Comparison of ENCODE assay signal across 13 mouse cellular contexts in the genomic region with DNA sequence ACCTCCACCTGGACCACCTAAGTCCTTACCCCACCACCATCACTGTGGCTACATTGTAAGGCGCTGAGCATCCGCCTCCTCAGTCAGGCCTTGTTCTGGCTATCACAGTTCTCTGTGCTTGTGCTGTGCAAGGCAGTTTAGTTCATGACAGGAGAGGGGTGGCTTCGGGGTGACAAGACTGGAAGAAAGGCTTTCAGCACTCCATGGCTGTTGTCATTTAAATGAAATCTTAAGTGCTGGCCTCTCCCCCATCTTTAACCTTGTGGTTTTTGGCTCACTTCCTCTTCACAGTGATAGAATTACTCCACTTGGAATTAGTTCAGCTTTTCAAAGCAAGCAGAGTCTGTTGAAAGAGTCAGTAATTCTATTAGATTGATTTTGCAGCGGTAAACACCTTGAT. TPM values are rescaled to one million over a fixed set of nuclear protein-coding genes. Genes with fewer than 3 reads are reported as not detected.
DNase-seq lines count a peak whose midpoint lies in the region; ATAC-seq lines count a peak whose summit lies in the region.
"Had no signal": no experiment of that assay in that cellular context is flagged by ENCODE, and none has a peak within 500 bp of the region (broad histone marks: within the 10 kb centered on the region; RNA-seq: fewer than 3 reads in every experiment).

No protein-coding gene starts in this region.

- no peak for DNase-seq in midbrain, embryonic 11.5 days (ENCODE audit: low spot score, missing footprints)
- peak; percentile 92 for DNase-seq in R1 (ENCODE audit: low read depth, low spot score)
- DNase-seq in frontal cortex, postnatal 10 days (ENCODE audit: low spot score in 2 of 2) = no peak
- no peak for DNase-seq in cerebellum, adult 9-11 months
- DNase-seq: B cell, adult 2 months; cerebellum, adult 18-20 months; lung, postnatal 14 days; thymus, postnatal 36 days had no signal

- H3K9me3 ChIP-seq in forebrain, embryonic 15.5 days = no peaks in the 10 kb centered on the region
- no peaks in the 10 kb centered on the region for H3K9me3 ChIP-seq in forebrain, embryonic 12.5 days
- no peaks in the 10 kb centered on the region for H3K9me3 ChIP-seq in midbrain, embryonic 13.5 days
- H3K9me3 ChIP-seq in midbrain, embryonic 11.5 days (ENCODE audit: control insufficient read depth, low read length) = no peaks in the 10 kb centered on the region

- no peak overlapping the region for H3K27ac ChIP-seq in forebrain, embryonic 15.5 days (replicated peaks)
- H3K27ac ChIP-seq in forebrain, embryonic 12.5 days = no peak overlapping the region
- H3K27ac ChIP-seq in midbrain, embryonic 13.5 days = no peak overlapping the region
- H3K27ac ChIP-seq in midbrain, embryonic 11.5 days (ENCODE audit: low read depth, low read length) = no peak overlapping the region

- ATAC-seq in forebrain, embryonic 15.5 days (replicated peaks) = peak; percentile 47; the same call in 1 of the 2 replicates
- ATAC-seq in forebrain, embryonic 12.5 days (ENCODE audit: low FRiP score) = no peak
- peak; percentile 68 for ATAC-seq in midbrain, embryonic 13.5 days
- no peak for ATAC-seq in midbrain, embryonic 11.5 days (ENCODE audit: low FRiP score)
- ATAC-seq in megakaryocyte progenitor cell, adult 5-6 weeks (replicated peaks; ENCODE audit: poor library complexity) = peak; percentile 75

- H3K4me1 ChIP-seq in forebrain, embryonic 15.5 days = no peaks in the 10 kb centered on the region
- H3K4me1 ChIP-seq in forebrain, embryonic 12.5 days = peaks cover 16% of the 10 kb centered on the region
- H3K4me1 ChIP-seq in midbrain, embryonic 13.5 days (replicated peaks) = peaks cover 11% of the 10 kb centered on the region
- H3K4me1 ChIP-seq in midbrain, embryonic 11.5 days (ENCODE audit: control insufficient read depth, insufficient read depth, low read length) = no peaks in the 10 kb centered on the region

- H3K4me2 ChIP-seq in forebrain, embryonic 15.5 days (replicated peaks) = no peak overlapping the region
- no peak overlapping the region for H3K4me2 ChIP-seq in forebrain, embryonic 12.5 days
- no peak overlapping the region for H3K4me2 ChIP-seq in midbrain, embryonic 13.5 days (replicated peaks)
- no peak overlapping the region for H3K4me2 ChIP-seq in midbrain, embryonic 11.5 days
- H3K4me2 ChIP-seq: liver, embryonic 11.5 days had no signal

- H3K9ac ChIP-seq in forebrain, embryonic 15.5 days (replicated peaks) = no peak overlapping the region
- no peak overlapping the region for H3K9ac ChIP-seq in forebrain, embryonic 12.5 days
- no peak overlapping the region for H3K9ac ChIP-seq in midbrain, embryonic 13.5 days (replicated peaks)
- no peak overlapping the region for H3K9ac ChIP-seq in midbrain, embryonic 11.5 days (ENCODE audit: low read length)

- no peaks in the 10 kb centered on the region for H3K27me3 ChIP-seq in forebrain, embryonic 15.5 days
- H3K27me3 ChIP-seq in forebrain, embryonic 12.5 days = no peaks in the 10 kb centered on the region
- no peaks in the 10 kb centered on the region for H3K27me3 ChIP-seq in midbrain, embryonic 13.5 days
- H3K27me3 ChIP-seq in midbrain, embryonic 11.5 days (ENCODE audit: control insufficient read depth, insufficient read depth, low read length) = no peaks in the 10 kb centered on the region

- WGBS in forebrain, embryonic 15.5 days = 66% methylated on average over 4 of the region's 4 CpGs
- 89% methylated on average over 4 of the region's 4 CpGs for WGBS in forebrain, embryonic 12.5 days
- WGBS in midbrain, embryonic 13.5 days = 79% methylated on average over 4 of the region's 4 CpGs
- WGBS in midbrain, embryonic 11.5 days = 86% methylated on average over 4 of the region's 4 CpGs

- H3K36me3 ChIP-seq in forebrain, embryonic 15.5 days = no peaks in the 10 kb centered on the region
- H3K36me3 ChIP-seq in forebrain, embryonic 12.5 days (replicated peaks) = peaks cover 28% of the 10 kb centered on the region
- peaks cover 6% of the 10 kb centered on the region; the same call in 1 of the 2 replicates for H3K36me3 ChIP-seq in midbrain, embryonic 13.5 days
- H3K36me3 ChIP-seq in midbrain, embryonic 11.5 days (ENCODE audit: control insufficient read depth, insufficient read depth, low read length) = peaks cover 6% of the 10 kb centered on the region

- no peak overlapping the region for H3K4me3 ChIP-seq in forebrain, embryonic 15.5 days
- no peak overlapping the region for H3K4me3 ChIP-seq in forebrain, embryonic 12.5 days (replicated peaks)
- H3K4me3 ChIP-seq in midbrain, embryonic 13.5 days (replicated peaks) = no peak overlapping the region
- H3K4me3 ChIP-seq in midbrain, embryonic 11.5 days (ENCODE audit: low read depth, low read length) = no peak overlapping the region

RNA-seq across cellular contexts. Expression of a gene that starts 41.5 kb away (rescaled TPM):
- polyA plus RNA-seq in forebrain, embryonic 15.5 days (2015; fragmentation: Nextera tagmentation; extraction: Ambion mirVana) = 34.6 and 39.9 TPM in 2 replicates
- 34.6 and 37.4 TPM in 2 replicates for polyA plus RNA-seq in forebrain, embryonic 12.5 days (2016; fragmentation: Nextera tagmentation; extraction: Ambion mirVana)
- 31.2 and 33.6 TPM in 2 replicates for polyA plus RNA-seq in midbrain, embryonic 13.5 days (2015; fragmentation: Nextera tagmentation; extraction: Ambion mirVana)
- 40.9 and 41.0 TPM in 2 replicates for polyA plus RNA-seq in midbrain, embryonic 11.5 days (2014; fragmentation: Nextera tagmentation; extraction: Ambion mirVana)
- 16.2 and 22.7 TPM in 2 replicates for total RNA-seq in megakaryocyte progenitor cell, adult 5-6 weeks (2015)
- total RNA-seq in megakaryocyte progenitor cell, adult 5-6 weeks (2017) = 11.8 and 12.3 TPM in 2 replicates

Comparison
In these comparisons a context has a peak if more than half of its experiments do, and no peak if none do; other contexts are left out.
1. ATAC-seq: peak in forebrain, embryonic 15.5 days (single experiment), midbrain, embryonic 13.5 days (single experiment) and megakaryocyte progenitor cell, adult 5-6 weeks (single experiment); none in forebrain, embryonic 12.5 days (single experiment) and midbrain, embryonic 11.5 days (single experiment).